Mouse (Mus musculus) fat pad, adult 2 months (tissue): ENCODE data around the gene Cldn12.

ENCODE experiments used
- DNase-seq: peaks from one replicate; pipeline ENCODE4 v3.0.0-alpha.2; 2011; ENCODE audit warnings: low read depth, low spot score; ENCODE audit errors: extremely low read depth

Gene Cldn12

DNA sequence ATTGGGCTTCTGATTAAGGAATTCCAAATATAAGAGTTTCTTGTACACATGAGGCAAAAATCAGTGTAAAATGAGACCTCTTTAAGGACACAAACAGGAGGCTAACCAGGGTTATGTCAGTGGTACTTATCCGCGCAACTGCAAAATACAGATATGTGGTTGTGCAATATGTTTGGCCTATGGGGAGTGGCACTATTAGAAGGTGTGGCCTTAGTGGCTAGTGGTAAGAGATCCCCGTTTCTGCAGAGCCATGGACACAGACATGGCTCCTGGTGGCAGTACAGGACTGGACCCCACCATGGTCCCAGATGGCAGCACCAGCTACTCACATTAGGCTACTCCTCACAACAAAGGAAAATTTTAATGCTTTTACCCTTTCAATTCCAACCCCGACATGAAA is 19.7 kb downstream of the Cldn12 start:
- no peak for DNase-seq

DNA sequence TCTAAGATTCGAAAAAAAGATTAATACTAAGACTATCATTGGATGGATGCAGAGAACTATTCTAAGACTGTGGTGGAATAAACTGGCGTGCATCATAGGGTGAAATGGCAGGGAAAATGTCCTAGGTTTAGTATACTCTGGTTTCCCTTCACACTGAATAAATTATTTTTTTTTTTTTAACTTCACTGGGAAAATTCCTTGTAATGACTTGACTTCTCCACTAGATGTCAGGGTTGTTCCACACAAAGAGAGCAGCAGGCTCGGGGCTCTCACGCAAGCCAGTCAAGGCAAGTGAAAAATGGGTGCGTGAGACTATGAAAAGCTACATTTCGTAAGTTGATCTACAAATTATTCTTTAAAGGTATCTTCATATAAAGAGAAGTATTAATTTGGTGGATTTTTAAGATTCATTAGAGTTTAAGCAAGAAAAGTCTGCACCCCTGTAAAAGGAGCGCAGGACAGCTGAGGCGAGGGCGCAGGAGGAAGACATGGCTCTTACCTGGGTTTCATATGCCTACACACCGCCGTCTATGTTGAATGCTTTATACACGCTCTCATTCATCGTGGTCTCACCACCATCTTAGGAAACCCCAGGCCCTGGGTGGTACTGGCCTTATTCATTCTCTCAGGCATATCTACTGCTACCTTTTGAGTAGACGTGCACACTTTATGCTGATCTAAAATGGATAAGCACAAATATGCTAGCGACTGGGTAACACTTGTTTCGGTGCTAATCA is 20.3 kb downstream of the Cldn12 start:
- no peak for DNase-seq

DNA sequence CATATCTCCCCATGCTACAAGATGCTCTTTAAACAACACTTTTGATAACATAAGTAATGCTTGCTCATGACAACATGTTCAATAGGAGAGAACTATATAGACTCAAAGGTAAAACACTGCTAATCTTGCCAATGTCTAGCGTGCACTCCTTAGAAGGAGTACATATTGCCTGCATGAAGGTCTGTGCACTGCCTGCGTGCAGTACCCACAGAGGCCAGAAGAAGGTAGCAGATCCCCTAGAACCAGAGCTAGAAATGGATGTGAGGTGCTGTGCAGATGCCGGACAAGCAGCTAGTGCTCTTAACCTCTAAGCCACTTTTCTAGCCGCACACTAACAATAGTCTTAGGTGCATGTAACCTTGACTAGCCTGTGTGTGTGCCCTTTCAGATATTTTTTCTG is 22.6 kb downstream of the Cldn12 start:
- no peak for DNase-seq

DNA sequence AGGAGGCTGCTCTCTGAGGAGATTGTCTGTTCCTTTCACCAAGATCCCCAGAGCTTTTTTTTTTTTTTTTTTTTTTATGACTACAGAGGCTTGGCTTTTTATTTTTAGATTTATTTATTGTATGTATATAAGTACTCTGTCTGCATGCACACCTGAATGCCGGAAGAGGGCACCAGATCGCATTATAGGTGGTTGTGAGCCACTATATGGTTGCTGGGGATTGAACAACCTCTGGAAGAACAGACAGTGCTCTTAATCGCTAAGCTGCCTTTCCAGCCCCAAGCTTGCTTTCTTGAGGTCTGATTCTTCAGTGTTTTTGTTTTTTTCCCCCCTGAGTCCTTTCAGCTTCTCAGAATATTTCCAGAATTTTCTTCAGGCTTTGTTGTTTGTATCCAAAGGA is 28.7 kb downstream of the Cldn12 start:
- DNase-seq = no peak

DNA sequence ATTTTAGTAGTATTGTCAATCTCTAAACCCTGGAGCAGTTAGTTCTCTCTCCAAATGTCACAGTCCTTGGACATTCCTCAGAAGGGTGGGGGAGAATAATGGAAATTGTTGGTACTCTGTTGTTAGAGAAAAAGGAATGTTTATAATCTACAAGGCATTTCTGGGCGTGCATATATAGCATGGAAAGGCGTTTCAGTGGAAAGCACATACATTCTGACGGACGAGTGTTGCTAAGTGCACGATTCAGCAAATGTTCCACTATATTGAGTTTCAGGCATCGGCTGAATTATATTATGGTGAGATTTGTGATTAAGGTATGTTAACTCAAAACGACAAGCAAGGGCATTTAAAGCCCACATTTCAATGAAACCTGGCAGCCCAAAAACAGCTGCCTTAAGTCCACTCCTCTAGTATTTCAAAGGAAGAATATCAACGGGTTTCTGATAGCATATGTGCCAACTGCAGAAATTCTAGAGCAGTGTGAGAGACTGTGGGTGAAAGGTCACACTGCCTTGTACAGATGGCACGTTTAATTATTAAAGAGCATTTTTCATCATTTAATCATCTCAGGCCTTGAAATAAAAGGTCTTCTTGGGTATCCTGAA is 31.4 kb downstream of the Cldn12 start:
- no peak for DNase-seq

DNA sequence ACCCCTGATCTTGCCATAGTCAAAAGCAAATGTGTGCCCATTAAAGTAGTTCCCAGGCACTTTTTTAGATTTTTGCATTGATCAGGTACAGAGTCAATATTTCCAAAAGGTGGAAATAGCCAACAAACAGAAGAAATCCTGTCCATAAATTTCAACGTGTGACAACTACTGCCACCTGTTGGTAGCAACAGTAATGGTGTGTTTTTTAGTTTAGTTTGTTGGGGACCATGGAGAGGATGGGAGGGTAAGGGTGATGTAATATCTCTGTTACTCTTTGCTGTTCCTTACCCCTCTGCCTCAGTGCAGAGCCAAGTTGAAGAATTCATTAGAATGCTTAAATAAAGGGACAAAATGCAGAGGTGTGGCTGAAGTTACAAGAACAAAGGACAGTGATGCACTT is 33.1 kb downstream of the Cldn12 start:
- DNase-seq = no peak

DNA sequence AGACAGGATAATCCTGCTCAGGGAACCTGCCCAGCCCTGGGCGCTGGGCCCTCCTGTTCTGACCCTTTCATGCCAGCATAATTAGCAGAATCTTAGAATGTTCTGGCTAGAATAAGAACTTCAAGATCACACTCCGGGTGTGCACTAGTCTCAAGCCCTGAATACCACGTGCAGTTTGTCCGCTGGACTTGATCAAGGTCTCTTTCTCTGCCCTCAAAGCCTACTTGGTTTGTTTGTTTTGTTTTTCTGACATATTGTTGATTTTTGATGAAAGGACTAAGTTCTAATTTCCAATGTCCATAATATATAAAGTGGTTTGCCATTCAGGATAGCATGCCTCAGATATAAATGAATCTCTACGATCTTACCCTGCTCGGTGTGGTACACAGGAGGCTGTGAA is 35.7 kb downstream of the Cldn12 start, which contains the start of gene 1700015F17Rik:
Gene 1700015F17Rik (minus strand): TSS at position 101 of the 400 bp plus-strand sequence.
- no peak for DNase-seq

DNA sequence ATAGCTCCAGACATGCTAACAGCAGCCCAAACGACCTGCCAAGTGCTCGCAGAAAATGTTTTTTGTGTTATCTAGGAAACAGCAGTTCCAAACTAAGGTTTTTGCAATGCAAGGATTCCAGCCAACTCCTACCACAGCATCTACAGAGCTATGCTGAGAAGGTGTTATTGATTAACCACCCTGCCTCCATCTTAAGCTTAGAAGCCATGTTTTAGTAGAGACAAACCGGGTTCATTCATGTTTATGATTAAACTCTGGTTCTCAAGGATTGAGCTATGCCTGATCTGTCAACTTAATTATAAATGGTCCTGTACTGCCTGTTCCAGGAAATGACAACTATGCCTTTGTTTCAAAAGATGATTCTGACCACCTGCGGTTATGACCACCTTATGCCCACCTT is 38.6 kb downstream of the Cldn12 start:
- DNase-seq = no peak

DNA sequence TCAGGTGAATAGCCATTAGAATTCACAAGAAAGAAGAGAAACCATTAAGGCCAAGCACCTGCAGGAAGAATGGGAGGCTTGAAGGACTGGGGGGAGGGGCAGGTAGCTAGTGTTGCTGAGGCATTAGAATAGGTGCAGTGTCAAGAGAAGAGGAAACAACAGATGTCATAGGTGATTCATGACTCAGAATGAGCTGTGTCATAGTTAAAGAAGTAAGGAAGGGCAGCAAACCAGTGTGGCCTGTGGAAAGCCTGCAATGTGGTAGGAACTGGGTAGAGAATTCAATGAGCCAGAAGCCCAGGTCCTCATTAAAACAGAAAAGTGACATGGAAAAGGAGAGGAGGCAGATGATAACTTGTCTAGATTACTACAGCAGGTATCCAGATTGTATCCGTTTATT is 49.5 kb downstream of the Cldn12 start:
- no peak for DNase-seq
